Mouse (Mus musculus) liver, embryonic 12.5 days (tissue): ENCODE results near the gene Asb16. TPM values are rescaled to one million over a fixed set of nuclear protein-coding genes. Genes with fewer than 3 reads are reported as not detected.

Experiments used
- ATAC-seq: fragments of 200-750 bp; cut with Nextera tagmentation; 2 replicates; pipeline ENCODE4 v1.8.0; 2017; ENCODE audit warnings: moderate number of reproducible peaks, mild to moderate bottlenecking, moderate library complexity
- H3K27ac ChIP-seq: fragments of 300-500 bp; sonication (generic); 2 replicates; pipeline ENCODE4 v1.5.1; 2016; ENCODE audit warnings: mild to moderate bottlenecking
- H3K27me3 ChIP-seq: fragments of 300-500 bp; sonication (generic); replicated peaks from 2 replicates; pipeline ENCODE4 v1.6.1; 2016; ENCODE audit warnings: mild to moderate bottlenecking, moderate library complexity
- H3K36me3 ChIP-seq: fragments of 300-500 bp; sonication (generic); 2 replicates; pipeline ENCODE4 v1.6.1; 2016; ENCODE audit warnings: mild to moderate bottlenecking, moderate library complexity
- H3K4me1 ChIP-seq: fragments of 300-500 bp; sonication (generic); 2 replicates; pipeline ENCODE4 v1.6.1; 2016
- H3K4me2 ChIP-seq: fragments of 300-500 bp; sonication (generic); 2 replicates; pipeline ENCODE4 v1.6.1; 2016; ENCODE audit warnings: mild to moderate bottlenecking, moderate library complexity
- H3K4me3 ChIP-seq: fragments of 300-500 bp; sonication (generic); 2 replicates; pipeline ENCODE4 v1.5.1; 2016; ENCODE audit warnings: mild to moderate bottlenecking, moderate library complexity
- H3K9ac ChIP-seq: fragments of 300-500 bp; sonication (generic); 2 replicates; pipeline ENCODE4 v1.6.1; 2016; ENCODE audit warnings: mild to moderate bottlenecking, moderate library complexity
- H3K9me3 ChIP-seq: fragments of 300-500 bp; sonication (generic); replicated peaks from 2 replicates; pipeline ENCODE4 v1.6.1; 2016; ENCODE audit warnings: mild to moderate bottlenecking, moderate library complexity
- WGBS: fragments of 180-500 bp; shearing (Covaris S2); methylation state at CpG from one replicate; pipeline ENCODE4 v1.1.7; 2016; ENCODE audit not compliant: insufficient replicate concordance; 5-methylcytosine and 5-hydroxymethylcytosine counted together
- polyA plus RNA-seq: library from polyadenylated mRNA; unstranded; fragments of >200 nt; fragmentation: Nextera tagmentation; extraction: Ambion mirVana; gene quantifications from 2 replicates; pipeline ENCODE4 v1.2.1, GENCODE M21; 2016

Asb16 gene
- polyA plus RNA-seq, 1 experiment from 2014 or later: 0.05 TPM

GRCm38 (mm10) chr11:102289511-102290100, 21.1 kb downstream of the Asb16 start:
- Histone ChIP-seq H3K27me3 (no peaks in the 10 kb centered on the region), H3K4me3 (no peak overlapping the region), H3K4me1 (peaks cover 55% of the 10 kb centered on the region), H3K4me2 (no peak overlapping the region), H3K36me3 (peaks cover 76% of the 10 kb centered on the region), H3K27ac (peak overlapping the region; percentile 22; the same call in 1 of the 2 replicates), H3K9me3 (no peaks in the 10 kb centered on the region), H3K9ac (no peak overlapping the region)
- ATAC-seq: no peak
- 60% methylated on average over 6 of the region's 6 CpGs for WGBS

GRCm38 (mm10) chr11:102290141-102290540, 21.6 kb downstream of the Asb16 start:
- Histone ChIP-seq H3K27ac (peak overlapping the region; percentile 16; the same call in 1 of the 2 replicates), H3K27me3 (no peaks in the 10 kb centered on the region), H3K36me3 (peaks cover 79% of the 10 kb centered on the region), H3K4me2 (no peak overlapping the region), H3K4me1 (peaks cover 61% of the 10 kb centered on the region), H3K9ac (peak overlapping the region; percentile 6; the same call in 1 of the 2 replicates), H3K9me3 (no peaks in the 10 kb centered on the region), H3K4me3 (no peak overlapping the region)
- 83% methylated on average over 4 of the region's 4 CpGs for WGBS
- ATAC-seq: no peak

GRCm38 (mm10) chr11:102291051-102291535, 22.6 kb downstream of the Asb16 start:
- Histone ChIP-seq H3K36me3 (peaks cover 79% of the 10 kb centered on the region), H3K27me3 (no peaks in the 10 kb centered on the region), H3K27ac (peak overlapping the region; percentile 2; the same call in 1 of the 2 replicates), H3K9ac (no peak overlapping the region), H3K4me2 (no peak overlapping the region), H3K9me3 (no peaks in the 10 kb centered on the region), H3K4me3 (no peak overlapping the region), H3K4me1 (peaks cover 63% of the 10 kb centered on the region)
- WGBS: 85% methylated on average over 11 of the region's 11 CpGs
- ATAC-seq: no peak

GRCm38 (mm10) chr11:102293971-102294370, 25.4 kb downstream of the Asb16 start:
- Histone ChIP-seq H3K4me2 (no peak overlapping the region), H3K4me3 (no peak overlapping the region), H3K27me3 (no peaks in the 10 kb centered on the region), H3K4me1 (peaks cover 52% of the 10 kb centered on the region), H3K9ac (no peak overlapping the region), H3K36me3 (peaks cover 59% of the 10 kb centered on the region), H3K27ac (no peak overlapping the region), H3K9me3 (no peaks in the 10 kb centered on the region)
- WGBS: 92% methylated on average over 13 of the region's 13 CpGs
- ATAC-seq: no peak

- peaks cover 51% of the 10 kb centered on the region for H3K4me1 ChIP-seq
- H3K4me2 ChIP-seq: peak overlapping the region; percentile 98
- H3K27ac ChIP-seq: peak overlapping the region; percentile 98
- ATAC-seq: no peak
- H3K9ac ChIP-seq: peak overlapping the region; percentile 94; the same call in 1 of the 2 replicates
- no peaks in the 10 kb centered on the region for H3K27me3 ChIP-seq
- peaks cover 55% of the 10 kb centered on the region for H3K36me3 ChIP-seq
- no peaks in the 10 kb centered on the region for H3K9me3 ChIP-seq
- H3K4me3 ChIP-seq: peak overlapping the region; percentile 91; the same call in 1 of the 2 replicates
- WGBS: 74% methylated on average over 5 of the region's 5 CpGs
Observed at GRCm38 (mm10) chr11:102294416-102294815, 25.9 kb downstream of the Asb16 start.

GRCm38 (mm10) chr11:102294887-102295597, 26.5 kb downstream of the Asb16 start:
- no peaks in the 10 kb centered on the region for H3K9me3 ChIP-seq
- H3K4me3 ChIP-seq: peak overlapping the region; percentile 91
- peak overlapping the region; percentile 94 for H3K9ac ChIP-seq
- peaks cover 56% of the 10 kb centered on the region for H3K4me1 ChIP-seq
- peak overlapping the region; percentile 98 for H3K27ac ChIP-seq
- peaks cover 49% of the 10 kb centered on the region for H3K36me3 ChIP-seq
- WGBS: 73% methylated on average over 12 of the region's 12 CpGs
- ATAC-seq: no peak
- peak overlapping the region; percentile 98 for H3K4me2 ChIP-seq
- H3K27me3 ChIP-seq: no peaks in the 10 kb centered on the region

GRCm38 (mm10) chr11:102295598-102296471, 27.3 kb downstream of the Asb16 start:
- WGBS: 1% methylated on average over 52 of the region's 73 CpGs
- H3K4me2 ChIP-seq: peak overlapping the region; percentile 98
- H3K9me3 ChIP-seq: no peaks in the 10 kb centered on the region
- H3K4me1 ChIP-seq: peaks cover 48% of the 10 kb centered on the region
- peaks cover 41% of the 10 kb centered on the region for H3K36me3 ChIP-seq
- H3K4me3 ChIP-seq: peak overlapping the region; percentile 91
- no peak for ATAC-seq
- peak overlapping the region; percentile 94 for H3K9ac ChIP-seq
- H3K27me3 ChIP-seq: no peaks in the 10 kb centered on the region
- peak overlapping the region; percentile 98 for H3K27ac ChIP-seq

- peak; percentile 92 for ATAC-seq
- Histone ChIP-seq H3K4me2 (peak within 1 kb of the TSS; percentile 98), H3K36me3 (peaks cover 31% of the 10 kb centered on the region), H3K27ac (peak within 1 kb of the TSS; percentile 98), H3K4me3 (peak within 1 kb of the TSS; percentile 91), H3K27me3 (no peaks in the 10 kb centered on the region), H3K9me3 (no peaks in the 10 kb centered on the region), H3K4me1 (peaks cover 43% of the 10 kb centered on the region), H3K9ac (peak within 1 kb of the TSS; percentile 94)
- WGBS: under 1% methylated on average over 85 of the region's 125 CpGs
Observed at GRCm38 (mm10) chr11:102296491-102297472, 28.2 kb downstream of the Asb16 start, which contains the start of gene Atxn7l3. Atxn7l3 (minus strand) TSS chr11:102296631.

- Histone ChIP-seq H3K4me1 (peaks cover 43% of the 10 kb centered on the region), H3K36me3 (peaks cover 20% of the 10 kb centered on the region), H3K9me3 (no peaks in the 10 kb centered on the region), H3K27ac (peak overlapping the region; percentile 98), H3K27me3 (no peaks in the 10 kb centered on the region), H3K4me3 (peak overlapping the region; percentile 91), H3K4me2 (peak overlapping the region; percentile 98), H3K9ac (peak overlapping the region; percentile 83)
- 17% methylated on average over 27 of the region's 27 CpGs for WGBS
- peak; percentile 36 for ATAC-seq
Observed at GRCm38 (mm10) chr11:102297577-102298556, 29.3 kb downstream of the Asb16 start.

- Histone ChIP-seq H3K9ac (no peak overlapping the region), H3K9me3 (no peaks in the 10 kb centered on the region), H3K27me3 (no peaks in the 10 kb centered on the region), H3K4me3 (no peak overlapping the region), H3K4me2 (no peak overlapping the region), H3K36me3 (peaks cover 4% of the 10 kb centered on the region), H3K27ac (0 out of 2 replicates have a peak overlapping the region, but pooled peaks have one; percentile 20), H3K4me1 (peaks cover 35% of the 10 kb centered on the region)
- no peak for ATAC-seq
- 0% methylated on average over 1 of the region's 1 CpGs for WGBS
Observed at GRCm38 (mm10) chr11:102299839-102300238, 31.3 kb downstream of the Asb16 start.
